Mouse (Mus musculus) CH12.LX (cell line): ENCODE data around the gene Crybg2. TPM values are rescaled to one million over a fixed set of nuclear protein-coding genes. Genes with fewer than 3 reads are reported as not detected.

Experiments used
- DNase-seq: peaks from one replicate; pipeline ENCODE4 v3.0.0-alpha.2; 2013; ENCODE audit errors: extremely low read depth
- H3K27ac ChIP-seq: 2 replicates; pipeline ENCODE4 v1.5.1; 2012; ENCODE audit warnings: low read depth, mild to moderate bottlenecking, control low read depth, moderate library complexity; ENCODE audit not compliant: insufficient read depth
- H3K27me3 ChIP-seq: replicated peaks from 2 replicates; pipeline ENCODE3; 2012; ENCODE audit warnings: inconsistent platforms
- H3K36me3 ChIP-seq, 2 experiments: replicated peaks in 1 of 2; 2 replicates each; pipeline versions ENCODE3 to v1.6.1; 2012; ENCODE audit warnings: inconsistent platforms in 1 of 2, low read length in 1 of 2, mild to moderate bottlenecking in 1 of 2, mixed read lengths in 1 of 2, moderate library complexity in 1 of 2; ENCODE audit not compliant: control insufficient read depth in 1 of 2, insufficient read depth in 1 of 2
- H3K4me1 ChIP-seq, 2 experiments: 2 replicates each; pipeline ENCODE4 v1.6.1; 2012; ENCODE audit warnings: inconsistent platforms in 1 of 2, moderate library complexity in 1 of 2; ENCODE audit not compliant: insufficient read depth in 2 of 2, control insufficient read depth in 1 of 2
- H3K4me2 ChIP-seq: 2 replicates; pipeline ENCODE4 v1.6.1; 2012; ENCODE audit warnings: low read depth, mild to moderate bottlenecking, control low read depth; ENCODE audit not compliant: poor library complexity, insufficient read depth, severe bottlenecking
- H3K4me3 ChIP-seq, 3 experiments: fragments of 150-350 bp in 1 of 3; sonication (generic) in 1 of 3; replicated peaks in 1 of 3; 2 replicates each; pipeline versions ENCODE3 to v1.5.1; 2011 to 2012; ENCODE audit warnings: low read depth in 2 of 3, low read length in 2 of 3, mild to moderate bottlenecking in 2 of 3, moderate library complexity in 2 of 3, control low read depth in 1 of 3, improper control_type of control experiment in 1 of 3, inconsistent platforms in 1 of 3, mixed read lengths in 1 of 3; ENCODE audit not compliant: poor library complexity in 1 of 3
- H3K79me2 ChIP-seq: replicated peaks from 2 replicates; pipeline ENCODE4 v1.6.1; 2012; ENCODE audit warnings: mild to moderate bottlenecking, moderate library complexity; ENCODE audit not compliant: control insufficient read depth, poor library complexity, insufficient read depth, severe bottlenecking; ENCODE audit errors: extremely low read depth
- H3K9ac ChIP-seq: 2 replicates; pipeline ENCODE4 v1.6.1; 2012; ENCODE audit warnings: low read depth, mild to moderate bottlenecking, control low read depth, moderate library complexity; ENCODE audit not compliant: insufficient read depth
- H3K9me3 ChIP-seq: replicated peaks from 2 replicates; pipeline ENCODE3; 2012; ENCODE audit warnings: low read length, inconsistent platforms, mixed read lengths
- CTCF ChIP-seq, 2 experiments: IDR thresholded peaks in 1 of 2; conservative IDR thresholded peaks in 1 of 2; 2 replicates each; pipeline ENCODE4 v1.5.1; 2011 to 2012; ENCODE audit warnings: low read depth in 2 of 2, low read length in 2 of 2, improper control_type of control experiment in 1 of 2, inconsistent platforms in 1 of 2, mild to moderate bottlenecking in 1 of 2, moderate library complexity in 1 of 2
- ELF1 ChIP-seq: IDR thresholded peaks from 2 replicates; pipeline ENCODE4 v1.6.1; 2014; ENCODE audit warnings: low read depth, mild to moderate bottlenecking, inconsistent platforms, low read length, improper control_type of control experiment
- EP300 ChIP-seq: IDR thresholded peaks from 2 replicates; pipeline ENCODE4 v1.6.1; 2011; ENCODE audit warnings: low read length, improper control_type of control experiment
- ETS1 ChIP-seq: conservative IDR thresholded peaks from 2 replicates; pipeline ENCODE4 v1.6.1; 2012; ENCODE audit warnings: low read depth, mild to moderate bottlenecking, inconsistent platforms, low read length, improper control_type of control experiment, moderate library complexity
- HCFC1 ChIP-seq: IDR thresholded peaks from 2 replicates; pipeline ENCODE4 v1.6.1; 2012; ENCODE audit warnings: low read depth, mild to moderate bottlenecking, inconsistent platforms, low read length, improper control_type of control experiment
- IRF4 ChIP-seq: IDR thresholded peaks from 2 replicates; pipeline ENCODE4 v1.6.1; 2014; ENCODE audit warnings: low read depth, mild to moderate bottlenecking, inconsistent platforms, low read length, improper control_type of control experiment
- JUND ChIP-seq: conservative IDR thresholded peaks from 2 replicates; pipeline ENCODE4 v1.6.1; 2011; ENCODE audit warnings: low read depth, low read length, improper control_type of control experiment
- MAFK ChIP-seq: IDR thresholded peaks from 2 replicates; pipeline ENCODE4 v1.6.1; 2011; ENCODE audit warnings: low read length, improper control_type of control experiment; ENCODE audit not compliant: insufficient replicate concordance
- MAX ChIP-seq: IDR thresholded peaks from 2 replicates; pipeline ENCODE4 v1.6.1; 2011; ENCODE audit warnings: low read length, improper control_type of control experiment
- MEF2A ChIP-seq: IDR thresholded peaks from 2 replicates; pipeline ENCODE4 v1.6.1; 2014; ENCODE audit warnings: low read depth, mild to moderate bottlenecking, inconsistent platforms, low read length, improper control_type of control experiment, borderline replicate concordance
- MXI1 ChIP-seq: IDR thresholded peaks from 2 replicates; pipeline ENCODE4 v1.6.1; 2011; ENCODE audit warnings: mild to moderate bottlenecking, low read depth, low read length, improper control_type of control experiment
- NRF1 ChIP-seq: IDR thresholded peaks from 2 replicates; pipeline ENCODE4 v1.6.1; 2014; ENCODE audit warnings: low read depth, mild to moderate bottlenecking, inconsistent platforms, low read length, improper control_type of control experiment, moderate library complexity
- PAX5 ChIP-seq: IDR thresholded peaks from 2 replicates; pipeline ENCODE4 v1.6.1; 2012; ENCODE audit warnings: low read length, inconsistent platforms, mixed read lengths
- POLR2A ChIP-seq: IDR thresholded peaks from 2 replicates; pipeline ENCODE4 v1.6.1; 2011; ENCODE audit warnings: low read depth, mild to moderate bottlenecking, improper control_type of control experiment, low read length
- POLR2AphosphoS2 ChIP-seq: IDR thresholded peaks from 2 replicates; pipeline ENCODE4 v1.6.1; 2011; ENCODE audit warnings: low read depth, low read length, improper control_type of control experiment
- SIN3A ChIP-seq: IDR thresholded peaks from 2 replicates; pipeline ENCODE4 v1.6.1; 2012; ENCODE audit warnings: low read length, improper control_type of control experiment, inconsistent platforms
- TBP ChIP-seq: conservative IDR thresholded peaks from 2 replicates; pipeline ENCODE4 v1.6.1; 2011; ENCODE audit warnings: low read depth, low read length, improper control_type of control experiment
- TCF12 ChIP-seq: IDR thresholded peaks from 2 replicates; pipeline ENCODE4 v1.6.1; 2014; ENCODE audit warnings: low read depth, mild to moderate bottlenecking, inconsistent platforms, low read length, improper control_type of control experiment
- USF1 ChIP-seq: IDR thresholded peaks from 2 replicates; pipeline ENCODE4 v1.6.1; 2014; ENCODE audit warnings: low read depth, mild to moderate bottlenecking, inconsistent platforms, low read length, improper control_type of control experiment
- ZC3H11A ChIP-seq: IDR thresholded peaks from 2 replicates; pipeline ENCODE4 v1.6.1; 2012; ENCODE audit warnings: low read depth, mild to moderate bottlenecking, inconsistent platforms, low read length, improper control_type of control experiment
- ZKSCAN1 ChIP-seq: IDR thresholded peaks from 2 replicates; pipeline ENCODE4 v1.6.1; 2012; ENCODE audit warnings: low read depth, inconsistent platforms, low read length, improper control_type of control experiment, borderline replicate concordance
- ZNF384 ChIP-seq: IDR thresholded peaks from 2 replicates; pipeline ENCODE4 v1.6.1; 2012; ENCODE audit warnings: low read depth, low read length, improper control_type of control experiment, inconsistent platforms
- dilution Hi-C: fragments of 300-500 bp; cut with MboI; formaldehyde crosslinking; loops from 2 replicates; pipeline ENCODE4 v1.14.3; 2020; ENCODE audit warnings: low sequenced_read_pairs; ENCODE audit not compliant: extremely low pct_unique_long_range_greater_than_20kb, extremely low pct_ligation_motif_present
- in situ Hi-C: fragments of 300-500 bp; cut with MboI; formaldehyde crosslinking; loops from 3 replicates; pipeline ENCODE4 v1.14.3; 2019; ENCODE audit warnings: low sequenced_read_pairs, low pct_ligation_motif_present, low pct_unique_long_range_greater_than_20kb, mixed read lengths
- polyA plus RNA-seq: library from polyadenylated mRNA; unstranded; fragments of >175 nt; gene quantifications from 2 replicates; pipeline ENCODE4 v1.2.1, GENCODE M21; 2012; ENCODE audit warnings: low read depth; ENCODE audit not compliant: insufficient read length
- total RNA-seq, 2 experiments: library from RNA; depleted of rRNA; stranded (reverse); fragments of 300-350 nt in 1 of 2; fragments of >200 nt in 1 of 2; gene quantifications; 2 replicates each; pipeline ENCODE4 v1.2.3; 2012 to 2014

The Crybg2 gene
- total and polyA plus RNA-seq, 3 experiments: 3.6 to 15.6 (median 9.2) TPM

GRCm38 (mm10) chr4:134081730-134082386 is 21.2 kb downstream of the Crybg2 start (continued):
- TF ChIP-seq ETS1 (no peak), IRF4 (no peak), POLR2A (peak; percentile 87), JUND (no peak), USF1 (peak; percentile 48), POLR2AphosphoS2 (0 out of 2 replicates have a peak, but pooled peaks have one; percentile 50), ZNF384 (no peak), MAFK (no peak), ELF1 (peak; percentile 71), ZC3H11A (no peak), MEF2A (no peak), NRF1 (peak; percentile 47; the same call in 1 of the 2 replicates)
- TF ChIP-seq, all 38 proteins: peak for 14

- H3K9ac ChIP-seq: peak overlapping the region; percentile 71
- peaks cover 4 to 28% of the 10 kb centered on the region in 2 experiments for H3K4me1 ChIP-seq
- H3K27ac ChIP-seq: peak overlapping the region; percentile 18; the same call in 1 of the 2 replicates
- no peak for DNase-seq
- TF ChIP-seq POLR2A: no peak
- no peak for TF ChIP-seq MXI1
- TF ChIP-seq ZKSCAN1: no peak
- no peak for TF ChIP-seq CTCF (conservative IDR thresholded peaks at IDR 0.05 in 1 of 2, IDR thresholded peaks at IDR 0.05 in 1 of 2; ENCODE audit: low read depth in 2 of 2, low read length in 2 of 2)
- TF ChIP-seq MEF2A: no peak
- no peak for TF ChIP-seq EP300
- no peak for TF ChIP-seq IRF4
- TF ChIP-seq MAX: no peak
- TF ChIP-seq, all 38 proteins: peak for 0
- peaks cover 4% of the 10 kb centered on the region for H3K9me3 ChIP-seq
- peaks cover 3 to 22% of the 10 kb centered on the region in 2 experiments for H3K36me3 ChIP-seq
- H3K27me3 ChIP-seq: no peaks in the 10 kb centered on the region
- peak overlapping the region; percentile 52 to 60 (median 56) for H3K4me3 ChIP-seq
- in situ Hi-C loops (loop anchor here (25.0 kb wide), 1 partner anchor 495 kb away; the partner anchor contains the start of gene Gpn2), dilution Hi-C loops (no loop called here)
- H3K79me2 ChIP-seq: no peaks in the 10 kb centered on the region
- H3K4me2 ChIP-seq: peak overlapping the region; percentile 58
These were observed 21.8 kb downstream of the Crybg2 start for GRCm38 (mm10) chr4:134082460-134082859.

- Histone ChIP-seq H3K9me3 (peaks cover 4% of the 10 kb centered on the region), H3K27ac (no peak overlapping the region), H3K36me3 (peaks cover 15 to 44% of the 10 kb centered on the region in 2 experiments), H3K27me3 (no peaks in the 10 kb centered on the region), H3K9ac (no peak overlapping the region), H3K79me2 (no peaks in the 10 kb centered on the region), H3K4me3 (no peak overlapping the region), H3K4me1 (peaks cover 4 to 32% of the 10 kb centered on the region in 2 experiments), H3K4me2 (no peak overlapping the region)
- in situ Hi-C loops (loop anchor here (25.0 kb wide), 1 partner anchor 498 kb away; the partner anchor contains the start of gene Gpn2), dilution Hi-C loops (no loop called here)
- DNase-seq: no peak
- TF ChIP-seq CTCF (conservative IDR thresholded peaks at IDR 0.05 in 1 of 2, IDR thresholded peaks at IDR 0.05 in 1 of 2; ENCODE audit: low read depth in 2 of 2, low read length in 2 of 2) (peak; percentile 10 to 59; a peak in 2 of 4 replicates), TCF12 (no peak), PAX5 (no peak), HCFC1 (no peak), TBP (no peak), SIN3A (no peak)
These were observed 24.4 kb downstream of the Crybg2 start for GRCm38 (mm10) chr4:134084999-134085398.
